Mouse (Mus musculus) cortical plate, adult 2 months (tissue): ENCODE data around the gene Gm5105. TPM values are rescaled to one million over a fixed set of nuclear protein-coding genes. Genes with fewer than 3 reads are reported as not detected.

Source experiments
- H3K27ac ChIP-seq: fragments of 200-500 bp; 2 replicates; pipeline ENCODE4 v1.5.1; 2012; ENCODE audit warnings: low read length, control low read depth, inconsistent platforms; ENCODE audit not compliant: insufficient read depth
- H3K4me1 ChIP-seq: fragments of 200-500 bp; 2 replicates; pipeline ENCODE4 v1.6.1; 2011; ENCODE audit warnings: low read length; ENCODE audit not compliant: control insufficient read depth, insufficient read depth
- H3K4me3 ChIP-seq: fragments of 200-500 bp; 2 replicates; pipeline ENCODE4 v1.5.1; 2011; ENCODE audit warnings: mild to moderate bottlenecking, low read length, control low read depth; ENCODE audit not compliant: insufficient read depth
- CTCF ChIP-seq: fragments of 200-500 bp; IDR thresholded peaks from 2 replicates; pipeline ENCODE4 v1.5.1; 2011; ENCODE audit warnings: mild to moderate bottlenecking, control low read depth, low read length; ENCODE audit not compliant: insufficient read depth; ENCODE audit errors: extremely low read depth
- POLR2A ChIP-seq: fragments of 200-500 bp; IDR thresholded peaks from 2 replicates; pipeline ENCODE4 v1.6.1; 2011; ENCODE audit warnings: mild to moderate bottlenecking, low read length, control low read depth; ENCODE audit not compliant: insufficient read depth; ENCODE audit errors: extremely low read depth
- polyA plus RNA-seq: library from polyadenylated mRNA; depleted of rRNA; stranded (reverse); fragments of >200 nt; gene quantifications from 2 replicates; pipeline ENCODE4 v1.2.3, GENCODE M21; 2012

Gene Gm5105
- polyA plus RNA-seq, 1 experiment = 0.61 TPM

GRCm38 (mm10) chr3:138095718-138096117 lies 28.5 kb upstream of the Gm5105 start:
- no peak overlapping the region for H3K4me3 ChIP-seq
- TF ChIP-seq POLR2A (no peak), CTCF (no peak)
- H3K27ac ChIP-seq = no peak overlapping the region
- H3K4me1 ChIP-seq = no peaks in the 10 kb centered on the region

- TF ChIP-seq CTCF = no peak
- no peak for TF ChIP-seq POLR2A
- Histone ChIP-seq H3K4me3 (no peak overlapping the region), H3K4me1 (no peaks in the 10 kb centered on the region), H3K27ac (no peak overlapping the region)
Observed at GRCm38 (mm10) chr3:138095301-138095700, 28.1 kb upstream of the Gm5105 start.

GRCm38 (mm10) chr3:138083896-138084295 lies 16.7 kb upstream of the Gm5105 start:
- Histone ChIP-seq H3K27ac (no peak overlapping the region), H3K4me3 (no peak overlapping the region), H3K4me1 (peaks cover 2% of the 10 kb centered on the region; the same call in 1 of the 2 replicates)
- TF ChIP-seq CTCF = no peak
- no peak for TF ChIP-seq POLR2A

- Histone ChIP-seq H3K4me1 (peaks cover 2% of the 10 kb centered on the region; the same call in 1 of the 2 replicates), H3K4me3 (no peak overlapping the region), H3K27ac (no peak overlapping the region)
- no peak for TF ChIP-seq POLR2A
- no peak for TF ChIP-seq CTCF
Observed at GRCm38 (mm10) chr3:138083073-138083637, 16.0 kb upstream of the Gm5105 start.

- no peak overlapping the region for H3K4me3 ChIP-seq
- TF ChIP-seq CTCF = no peak
- no peak for TF ChIP-seq POLR2A
- no peak overlapping the region for H3K27ac ChIP-seq
- peaks cover 2% of the 10 kb centered on the region; the same call in 1 of the 2 replicates for H3K4me1 ChIP-seq
Observed at GRCm38 (mm10) chr3:138078701-138079100, 11.5 kb upstream of the Gm5105 start.

- TF ChIP-seq POLR2A (no peak), CTCF (no peak)
- Histone ChIP-seq H3K4me3 (no peak overlapping the region), H3K27ac (peak overlapping the region; percentile 50; the same call in 1 of the 2 replicates), H3K4me1 (no peaks in the 10 kb centered on the region)
Observed at GRCm38 (mm10) chr3:138077476-138078340, 10.5 kb upstream of the Gm5105 start.

- no peak for TF ChIP-seq CTCF
- no peak for TF ChIP-seq POLR2A
- no peak overlapping the region for H3K4me3 ChIP-seq
- H3K4me1 ChIP-seq = no peaks in the 10 kb centered on the region; the same call in 1 of the 2 replicates
- H3K27ac ChIP-seq = no peak overlapping the region
Observed at GRCm38 (mm10) chr3:138075209-138075608, 8.0 kb upstream of the Gm5105 start.

- TF ChIP-seq CTCF (no peak), POLR2A (no peak)
- Histone ChIP-seq H3K27ac (no peak overlapping the region), H3K4me1 (no peaks in the 10 kb centered on the region; the same call in 1 of the 2 replicates), H3K4me3 (no peak overlapping the region)
Observed at GRCm38 (mm10) chr3:138074214-138074613, 7.0 kb upstream of the Gm5105 start.

- no peak overlapping the region for H3K27ac ChIP-seq
- no peaks in the 10 kb centered on the region; the same call in 1 of the 2 replicates for H3K4me1 ChIP-seq
- TF ChIP-seq POLR2A = no peak
- TF ChIP-seq CTCF = no peak
- no peak overlapping the region for H3K4me3 ChIP-seq
Observed at GRCm38 (mm10) chr3:138071476-138072073, 4.4 kb upstream of the Gm5105 start.

GRCm38 (mm10) chr3:138071004-138071403 lies 3.8 kb upstream of the Gm5105 start:
- Histone ChIP-seq H3K4me1 (peaks cover 1% of the 10 kb centered on the region), H3K27ac (no peak overlapping the region), H3K4me3 (no peak overlapping the region)
- TF ChIP-seq POLR2A = no peak
- TF ChIP-seq CTCF = no peak
